In genomic region chr6:87186988-87187387, GRCm38 (mm10) we compare ENCODE assay signal across 8 mouse cellular contexts.
A peak's percentile ranks its signal among the peaks of the same experiment; 100 is the strongest.
DNase-seq lines count a peak whose midpoint lies in the region; ATAC-seq and TF ChIP-seq lines count a peak whose summit lies in the region.

No protein-coding gene starts in this region.

- TF ChIP-seq CTCF in forebrain, postnatal 0 days (IDR thresholded peaks at IDR 0.05; ENCODE audit: low read depth) = no peak

- DNase-seq in forebrain, postnatal 0 days = peak; percentile 51
- DNase-seq in NIH3T3 (ENCODE audit: low read depth) = peak; percentile 75
- DNase-seq in gastrocnemius, postnatal 25 days = peak; percentile 57
- peak; percentile 72 for DNase-seq in kidney, postnatal 10 days
- DNase-seq in lung, postnatal 10 days = peak; percentile 75
- no peak for DNase-seq in natural killer cell, adult 2 months (ENCODE audit: low spot score in 2 of 2)
- no peak for DNase-seq in ovary, postnatal 10 days (ENCODE audit: low spot score)

- no peaks in the 10 kb centered on the region for H3K9me3 ChIP-seq in forebrain, postnatal 0 days (ENCODE audit: low read length)
- H3K9me3 ChIP-seq in forebrain, embryonic 12.5 days = no peaks in the 10 kb centered on the region

- H3K36me3 ChIP-seq in forebrain, postnatal 0 days (ENCODE audit: insufficient read depth) = no peaks in the 10 kb centered on the region
- H3K36me3 ChIP-seq in forebrain, embryonic 12.5 days (replicated peaks) = no peaks in the 10 kb centered on the region; the same call in none of the 2 replicates

- no peaks in the 10 kb centered on the region for H3K27me3 ChIP-seq in forebrain, postnatal 0 days (ENCODE audit: insufficient read depth, low read length)
- H3K27me3 ChIP-seq in forebrain, embryonic 12.5 days = no peaks in the 10 kb centered on the region

- peak; percentile 77 for ATAC-seq in forebrain, postnatal 0 days
- ATAC-seq in forebrain, embryonic 12.5 days (ENCODE audit: low FRiP score) = no peak

- no peak overlapping the region for H3K4me3 ChIP-seq in forebrain, postnatal 0 days (ENCODE audit: low read depth, low read length)
- H3K4me3 ChIP-seq in forebrain, embryonic 12.5 days (replicated peaks) = no peak overlapping the region

- no peak overlapping the region for H3K9ac ChIP-seq in forebrain, postnatal 0 days
- H3K9ac ChIP-seq in forebrain, embryonic 12.5 days = no peak overlapping the region

- H3K27ac ChIP-seq in forebrain, postnatal 0 days (ENCODE audit: low read depth, low read length) = peak overlapping the region; percentile 50
- H3K27ac ChIP-seq in forebrain, embryonic 12.5 days = no peak overlapping the region

- no peak overlapping the region for H3K4me2 ChIP-seq in forebrain, postnatal 0 days (ENCODE audit: low read depth)
- H3K4me2 ChIP-seq in forebrain, embryonic 12.5 days = no peak overlapping the region

- WGBS in forebrain, postnatal 0 days = 69% methylated on average over 12 of the region's 12 CpGs
- WGBS in forebrain, embryonic 12.5 days = 88% methylated on average over 12 of the region's 12 CpGs

- no peaks in the 10 kb centered on the region for H3K4me1 ChIP-seq in forebrain, postnatal 0 days (ENCODE audit: insufficient read depth)
- H3K4me1 ChIP-seq in forebrain, embryonic 12.5 days = no peaks in the 10 kb centered on the region

Comparison
In these comparisons a context has a peak if more than half of its experiments do, and no peak if none do; other contexts are left out.
1. DNase-seq: peak in forebrain, postnatal 0 days (single experiment), NIH3T3 (single experiment), gastrocnemius, postnatal 25 days (single experiment), kidney, postnatal 10 days (single experiment) and lung, postnatal 10 days (single experiment); none in natural killer cell, adult 2 months (0 of 2) and ovary, postnatal 10 days (single experiment).